Mouse (Mus musculus) adrenal gland, adult 8-10 months (tissue): ENCODE measurements around the gene Ankrd10. TPM values are rescaled to one million over a fixed set of nuclear protein-coding genes. Genes with fewer than 3 reads are reported as not detected.
A peak's percentile ranks its signal among the peaks of the same experiment; 100 is the strongest.
"Not testable (repeated sequence)": the region's sequence is repeated elsewhere in the genome, so short reads cannot be mapped to it uniquely, and the experiment has no call there.

ENCODE experiments used
- DNase-seq: peaks from one replicate; pipeline ENCODE4 v3.0.0; 2022
- total RNA-seq, 4 experiments: library from RNA; stranded (reverse); gene quantifications; 2 replicates each; pipeline ENCODE4 v1.2.4; 2022

Ankrd10 gene
- total RNA-seq, result 10 to 100 TPM; 50.9 to 93.7 (median 66.6) TPM

DNA sequence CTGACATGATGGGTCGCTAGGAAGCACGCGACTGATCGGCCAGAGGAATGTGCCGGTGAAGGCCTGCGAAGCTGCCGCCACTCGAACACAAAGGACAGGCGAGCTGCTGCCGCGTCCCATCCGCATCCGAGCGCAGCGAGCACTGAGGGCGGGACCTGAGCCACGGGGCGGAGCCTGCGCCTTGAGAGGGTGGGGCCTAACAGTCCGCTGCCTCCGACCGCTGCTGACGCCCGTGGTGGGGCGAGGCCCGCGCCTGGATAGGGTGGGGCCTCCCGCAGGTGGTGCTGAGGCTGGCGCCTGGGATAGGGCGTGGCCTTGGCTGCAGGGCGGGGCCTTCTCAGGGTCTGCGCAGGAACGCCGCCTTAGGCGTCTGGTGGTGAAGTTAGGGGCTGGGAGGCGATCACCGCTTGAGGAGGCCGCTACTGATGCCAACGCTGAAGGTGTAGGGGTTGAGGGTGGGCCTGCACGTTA lies at the start of gene Ankrd10:
Gene Ankrd10 (minus strand): TSS at position 147 of the 471 bp plus-strand sequence.
- peak; percentile 97 for DNase-seq

DNA sequence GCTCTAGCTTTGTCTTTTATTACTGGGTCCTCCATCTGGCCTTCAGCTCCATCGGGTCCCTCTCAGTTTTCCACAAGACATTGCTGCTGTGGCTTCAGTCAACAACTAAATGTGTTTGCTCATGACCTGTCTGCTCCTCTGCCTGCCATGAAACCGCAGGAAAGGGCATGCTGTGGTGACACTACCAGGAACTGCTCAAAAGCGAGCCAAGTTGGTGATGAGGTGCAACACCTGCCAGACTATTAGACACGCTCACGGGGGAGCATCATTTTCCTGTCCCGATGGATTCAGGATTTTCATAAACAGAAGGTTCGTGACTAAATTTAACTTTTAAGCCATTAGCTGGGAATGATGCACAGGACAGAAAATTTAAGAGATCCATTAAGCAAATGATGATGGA lies 49.0 kb upstream of the Ankrd10 start:
- no peak for DNase-seq

DNA sequence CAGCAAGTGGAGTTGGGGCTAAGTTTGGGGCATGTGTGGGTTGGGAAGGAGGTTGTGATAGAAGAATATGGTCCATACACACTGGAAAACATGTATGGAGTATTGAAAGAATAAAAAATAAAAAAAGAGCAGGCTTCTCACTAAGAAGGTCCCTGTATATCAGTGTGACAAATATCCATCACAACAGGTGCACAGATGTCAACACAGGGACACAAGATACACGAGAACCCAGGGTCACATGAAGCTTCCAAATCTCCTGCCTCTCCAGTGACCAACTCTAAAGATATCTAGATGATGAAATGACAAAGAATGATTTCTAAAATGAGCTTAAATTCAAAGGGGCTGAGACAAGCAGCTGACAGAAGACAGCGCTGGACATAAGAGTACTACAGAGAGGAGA lies 32.8 kb upstream of the Ankrd10 start:
- no peak for DNase-seq

DNA sequence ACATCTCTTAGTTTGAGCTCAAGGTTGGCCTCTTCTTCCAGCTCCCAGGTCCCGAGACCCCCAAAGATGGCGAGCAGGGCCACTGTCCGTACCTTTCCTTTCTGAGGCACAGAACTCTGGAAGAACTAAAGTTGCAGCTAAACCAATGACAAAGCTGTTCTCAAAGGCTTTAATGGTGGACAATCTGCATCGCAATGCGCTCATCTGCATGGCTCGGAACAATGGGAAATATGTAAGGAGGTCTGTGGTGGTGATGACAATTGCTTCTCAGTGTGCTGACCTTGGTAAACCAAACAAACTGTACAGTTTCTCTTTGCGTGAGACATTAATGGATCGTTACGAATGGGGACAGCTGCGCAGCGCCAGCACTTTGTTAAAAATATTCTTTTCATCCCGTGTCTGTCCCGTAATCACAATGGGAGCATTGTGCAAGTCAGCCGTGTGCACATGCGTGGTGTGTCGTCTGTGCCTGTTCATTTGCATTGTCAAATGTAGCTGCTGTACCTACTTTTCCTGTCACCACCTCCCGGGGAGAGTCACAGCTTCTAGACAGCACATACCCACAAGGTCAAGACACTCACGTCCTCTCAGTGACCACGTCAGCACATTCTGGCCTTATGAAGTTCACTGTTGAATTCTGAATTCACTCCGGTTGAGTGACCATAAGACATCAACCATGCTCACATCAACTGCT lies 30.6 kb upstream of the Ankrd10 start:
- not testable (repeated sequence) for DNase-seq

DNA sequence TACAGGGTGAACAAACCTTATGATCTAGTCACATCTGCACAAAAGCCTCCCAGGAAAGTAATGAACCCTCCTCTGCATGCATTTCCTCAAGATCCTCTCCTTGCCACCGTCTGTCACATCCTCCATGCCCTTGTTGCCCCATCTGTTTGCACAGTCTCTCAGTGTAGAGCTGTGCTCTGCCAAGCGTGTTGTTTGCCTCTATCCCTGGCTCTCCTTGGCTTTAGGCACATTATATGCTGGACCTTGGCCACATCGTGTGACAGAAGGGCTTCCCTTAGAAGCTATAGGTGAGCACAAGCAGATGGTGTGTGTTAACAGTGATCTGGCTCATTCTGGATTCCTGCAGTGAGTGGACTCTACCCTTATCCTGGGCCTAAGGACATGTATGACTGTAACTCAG lies 26.4 kb upstream of the Ankrd10 start:
- DNase-seq, result no peak

DNA sequence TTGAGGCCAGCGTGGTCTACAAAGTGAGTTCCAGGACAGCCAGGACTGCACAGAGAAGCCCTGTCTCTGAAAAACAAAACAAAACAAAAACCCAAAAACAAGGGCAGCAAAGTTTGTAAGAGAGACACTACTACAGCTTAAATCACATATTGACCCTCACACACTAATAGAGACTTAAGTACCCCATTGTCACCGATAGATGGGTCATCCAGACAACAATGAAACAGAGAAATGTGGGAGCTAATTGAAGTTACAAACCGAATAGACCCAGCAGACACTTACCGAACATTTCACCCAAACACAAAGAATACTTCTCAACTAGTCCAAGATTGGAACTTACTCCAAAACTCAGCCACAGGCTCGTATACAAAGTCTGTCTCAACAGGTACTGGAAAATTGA lies 14.5 kb upstream of the Ankrd10 start:
- no peak for DNase-seq

DNA sequence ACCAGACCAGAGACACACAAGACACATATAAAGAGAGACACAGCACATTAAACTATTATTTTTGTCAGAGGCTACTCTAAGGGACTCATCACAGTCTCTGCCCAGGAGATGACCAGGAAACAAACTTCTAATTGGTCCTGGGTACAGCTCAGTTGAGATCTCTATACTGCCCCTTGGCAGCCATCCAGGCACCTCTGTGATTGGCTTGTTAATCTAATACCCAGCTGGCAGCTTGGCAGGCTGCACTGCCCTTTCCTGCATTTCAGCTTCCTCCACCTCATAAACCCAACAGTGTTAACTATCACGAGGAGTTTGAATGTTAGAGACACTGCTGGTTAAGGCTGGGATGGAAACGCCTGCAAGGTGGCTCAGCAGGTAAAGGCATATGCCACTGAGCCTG lies 7.6 kb upstream of the Ankrd10 start:
- no peak for DNase-seq

DNA sequence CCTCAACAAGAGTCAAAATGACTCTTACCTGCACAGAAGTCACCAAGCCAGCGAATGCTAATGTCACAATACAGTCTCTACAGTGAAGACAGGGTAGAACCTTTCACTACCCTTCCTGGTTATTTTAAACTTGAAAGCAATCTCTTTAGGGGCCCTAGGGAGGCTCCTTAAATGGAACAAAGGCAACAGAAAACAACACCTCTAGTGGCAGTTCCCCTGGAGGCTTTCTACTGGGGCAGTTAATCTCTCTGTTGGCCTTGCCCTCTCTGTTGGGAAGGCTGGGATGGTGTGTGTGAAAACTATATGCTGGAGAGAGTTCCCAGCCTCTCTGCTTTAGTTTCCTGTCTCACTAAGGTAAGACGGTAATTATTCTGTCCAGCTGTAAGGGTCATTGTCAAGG lies 5.0 kb upstream of the Ankrd10 start:
- no peak for DNase-seq

DNA sequence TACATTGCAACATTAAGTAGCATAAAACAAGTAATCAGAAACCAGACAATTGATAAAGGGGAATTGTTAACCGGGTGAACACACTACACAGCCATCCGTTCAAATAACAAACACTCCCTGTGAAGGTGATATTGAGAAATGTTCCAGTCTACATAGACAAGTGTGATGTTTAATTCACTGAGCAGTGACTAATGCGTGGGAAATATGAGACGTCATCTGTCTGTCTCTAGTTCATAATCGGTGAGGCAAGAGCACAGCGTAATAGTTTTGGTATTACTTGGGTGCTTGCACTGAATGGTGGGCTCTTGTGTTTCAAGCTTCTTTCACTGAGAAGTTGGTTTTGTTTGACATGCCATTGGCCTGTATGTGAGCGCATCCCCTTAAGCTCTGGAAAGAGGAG lies 2.0 kb upstream of the Ankrd10 start:
- no peak for DNase-seq

DNA sequence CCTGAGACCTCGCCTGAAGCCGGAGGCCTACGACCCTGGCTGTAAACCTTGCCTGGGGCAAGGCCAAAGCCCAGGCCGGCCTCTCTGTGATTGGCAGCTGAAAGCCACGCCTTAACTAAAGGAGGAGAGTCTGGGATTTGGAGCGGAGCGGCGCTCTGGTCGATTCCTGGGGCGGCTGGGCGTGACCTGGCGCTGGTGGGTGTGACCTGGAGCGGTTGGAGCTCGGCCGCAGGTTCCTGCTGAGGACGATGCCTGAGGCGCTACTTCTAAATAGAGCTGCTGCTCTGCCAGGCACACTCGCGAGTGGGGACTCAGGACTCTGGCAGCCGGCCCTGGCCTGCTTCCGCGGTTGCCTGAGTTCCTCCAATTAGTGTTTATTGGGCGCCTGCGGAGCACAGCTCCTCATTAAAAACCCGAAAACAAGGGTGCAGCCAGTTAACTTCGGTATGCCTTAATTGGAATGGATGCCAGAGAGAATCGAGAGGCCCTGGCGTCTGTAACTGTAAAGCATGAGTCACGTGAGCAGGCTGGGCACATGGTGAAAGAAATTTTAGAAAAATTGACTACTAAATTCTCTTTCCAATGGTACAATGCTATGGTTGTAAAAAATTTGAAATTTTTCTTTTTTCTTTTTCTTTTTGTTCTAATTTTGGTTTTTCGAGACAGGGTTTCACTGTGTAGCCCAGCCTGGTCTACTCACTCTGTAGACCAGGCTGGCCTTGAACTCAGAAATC lies 934 bp upstream of the Ankrd10 start:
- peak; percentile 87 for DNase-seq

DNA sequence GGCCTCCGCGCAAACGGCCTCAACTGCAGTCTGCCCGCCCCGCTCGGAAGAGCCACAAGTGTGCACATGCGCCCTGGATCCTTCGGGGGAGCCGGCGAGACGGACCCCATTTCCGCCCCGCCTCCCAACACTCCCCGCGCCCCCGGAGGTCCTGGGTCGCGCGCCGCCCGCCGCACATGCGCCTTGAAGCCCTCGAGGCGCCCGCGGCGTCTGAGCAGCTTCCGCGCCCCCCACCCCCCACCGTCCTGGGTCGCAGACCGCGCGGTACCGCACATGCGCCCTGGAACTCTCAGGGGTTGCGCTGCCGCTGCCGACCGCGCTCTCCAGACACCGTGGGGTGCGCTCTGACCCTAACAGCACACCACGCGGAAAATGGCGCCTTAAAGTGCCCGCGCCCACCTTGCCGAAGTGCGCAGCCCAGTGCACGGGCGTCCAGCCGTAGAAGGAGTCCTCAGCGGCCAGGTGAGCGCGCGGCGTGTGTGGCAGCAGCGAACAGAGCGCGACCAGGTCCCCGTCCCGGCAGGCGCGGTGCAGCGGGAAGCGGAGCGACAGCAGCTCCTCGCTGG lies 462 bp downstream of the Ankrd10 start:
- DNase-seq, result peak; percentile 82

DNA sequence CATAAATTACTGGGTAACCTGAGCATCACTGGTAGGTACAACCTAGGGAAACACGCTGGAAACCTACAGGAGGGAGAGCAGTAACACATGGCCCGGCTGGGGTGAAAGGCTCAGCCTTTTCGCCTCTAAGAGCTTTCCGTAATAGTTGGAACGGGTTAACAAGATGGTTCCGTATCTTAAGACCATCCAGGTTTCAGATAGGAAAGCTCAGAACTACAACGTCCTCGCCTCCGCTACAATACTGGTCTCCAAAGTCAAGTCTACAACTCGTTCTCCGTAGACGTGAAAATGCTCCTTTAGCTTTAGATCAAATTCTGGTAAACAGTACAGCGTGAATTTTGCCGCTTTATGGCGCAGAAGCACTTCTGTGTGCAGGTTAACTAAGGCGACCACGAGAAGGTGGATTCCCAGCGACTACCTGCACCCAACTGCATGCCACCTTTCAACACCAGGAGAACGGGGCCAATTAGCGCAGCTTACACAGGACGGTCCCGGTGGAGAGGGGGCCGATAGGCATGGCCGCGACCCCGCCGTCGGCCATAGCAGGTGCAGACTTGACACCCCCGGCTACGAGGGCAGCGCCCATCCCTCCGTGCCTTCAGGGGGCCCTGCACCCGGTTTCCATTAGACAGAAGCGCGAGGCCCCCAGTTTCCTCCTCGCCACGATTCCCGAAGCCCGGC lies 1.1 kb downstream of the Ankrd10 start:
- DNase-seq, result no peak

DNA sequence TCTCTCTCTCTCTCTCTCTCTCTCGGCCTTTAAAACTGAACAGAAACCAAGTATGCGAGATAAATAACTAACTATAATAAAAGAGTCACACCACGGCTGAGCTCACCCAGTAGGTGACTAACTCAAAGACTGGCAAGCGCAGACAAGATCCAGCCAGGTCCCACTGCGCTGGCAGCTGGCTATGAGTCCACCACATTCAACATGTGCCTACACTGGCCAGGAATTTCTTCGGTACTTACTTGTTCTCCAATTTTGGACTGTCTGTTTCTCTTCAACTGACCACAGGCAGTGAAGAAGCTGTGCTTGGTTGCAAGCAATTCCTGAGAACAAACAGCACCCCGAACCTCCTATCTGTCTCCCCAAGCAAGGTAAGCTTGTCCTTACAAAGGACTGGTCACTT lies 2.1 kb downstream of the Ankrd10 start:
- DNase-seq, result peak; percentile 43

DNA sequence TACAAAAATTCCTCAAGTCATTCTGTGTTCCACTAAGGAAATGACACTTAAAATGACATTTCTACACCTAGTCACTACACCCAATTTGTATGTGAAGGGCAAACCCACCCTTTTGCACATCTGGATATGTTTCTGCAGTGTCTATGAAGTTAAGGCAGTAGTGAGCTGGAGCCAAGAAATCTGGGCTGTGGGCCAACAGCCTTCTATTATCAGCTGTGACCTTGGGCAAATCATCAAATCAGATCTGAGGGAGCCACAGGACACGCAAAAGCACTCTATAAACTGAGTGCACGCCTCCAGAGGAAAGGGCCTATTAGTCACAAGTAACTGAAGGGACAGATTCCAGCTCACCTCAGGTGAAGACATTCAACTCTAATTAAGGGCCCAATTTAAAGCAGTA lies 3.2 kb downstream of the Ankrd10 start:
- peak; percentile 91 for DNase-seq

DNA sequence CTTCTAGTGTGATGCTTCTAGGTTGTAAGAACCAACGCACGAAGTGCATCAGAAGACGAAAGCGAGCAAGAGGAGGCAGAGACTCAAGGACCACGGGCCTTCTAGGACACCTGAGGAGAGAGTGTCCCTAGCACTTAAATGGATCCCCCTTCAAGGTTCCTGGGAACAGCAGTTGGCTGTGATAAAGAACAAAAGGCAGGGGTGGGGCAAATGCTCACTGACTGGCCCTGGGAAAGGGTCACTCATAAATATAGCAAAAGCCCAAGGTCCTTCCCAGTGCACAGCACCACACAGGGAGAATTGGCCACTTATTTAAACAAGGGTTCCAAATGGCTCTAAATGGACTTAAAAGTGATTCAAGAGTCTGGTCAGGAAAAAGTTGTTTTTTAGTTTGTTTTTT lies 6.4 kb downstream of the Ankrd10 start:
- peak; percentile 52 for DNase-seq

DNA sequence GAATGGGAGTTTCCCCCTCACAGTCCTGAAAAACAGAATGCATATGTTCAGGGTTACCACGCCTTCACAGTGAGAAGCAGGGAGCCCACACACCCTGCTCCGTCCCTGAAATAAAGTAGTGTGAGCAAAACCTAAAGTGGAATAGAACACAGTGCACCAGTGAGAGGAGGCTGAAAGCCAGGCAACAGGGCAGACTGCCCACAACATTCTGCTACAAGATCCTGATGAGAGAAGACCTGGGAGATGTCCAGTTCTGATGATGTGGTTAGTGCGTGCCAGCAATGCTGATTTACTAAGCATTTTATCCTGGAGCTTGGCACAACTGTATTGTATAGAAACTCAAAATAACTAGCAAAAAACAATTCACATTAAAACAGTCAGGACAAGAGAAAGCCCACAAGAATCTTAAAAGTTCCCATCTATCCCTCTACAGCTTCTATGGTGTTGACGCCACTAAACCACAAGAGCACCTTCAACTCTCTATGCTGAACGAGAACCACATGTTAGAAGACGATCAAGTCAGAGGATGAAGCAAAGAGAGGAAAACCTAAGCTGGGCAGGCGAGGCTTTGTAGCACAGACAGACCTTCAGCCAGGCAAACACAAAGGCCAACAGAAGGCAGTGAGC lies 6.9 kb downstream of the Ankrd10 start:
- DNase-seq, result no peak

DNA sequence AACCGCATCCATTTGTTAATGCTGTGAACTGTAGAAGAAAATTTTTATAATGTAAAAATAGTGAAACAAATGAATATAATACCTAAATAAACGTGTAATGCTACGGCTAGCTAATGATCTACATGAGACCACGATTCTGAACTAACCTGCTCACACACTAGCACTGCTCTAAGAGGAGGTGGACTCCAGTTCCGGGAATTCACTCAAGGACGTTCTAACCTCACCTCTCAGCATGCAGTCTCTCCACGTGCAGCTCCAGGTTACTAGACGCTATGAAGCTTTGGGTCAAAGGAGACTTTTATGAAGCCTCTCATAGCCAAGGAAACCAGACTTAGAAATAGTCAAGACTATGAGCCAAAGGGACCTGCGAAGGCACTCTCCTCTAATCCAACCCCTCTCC lies 7.8 kb downstream of the Ankrd10 start:
- no peak for DNase-seq

DNA sequence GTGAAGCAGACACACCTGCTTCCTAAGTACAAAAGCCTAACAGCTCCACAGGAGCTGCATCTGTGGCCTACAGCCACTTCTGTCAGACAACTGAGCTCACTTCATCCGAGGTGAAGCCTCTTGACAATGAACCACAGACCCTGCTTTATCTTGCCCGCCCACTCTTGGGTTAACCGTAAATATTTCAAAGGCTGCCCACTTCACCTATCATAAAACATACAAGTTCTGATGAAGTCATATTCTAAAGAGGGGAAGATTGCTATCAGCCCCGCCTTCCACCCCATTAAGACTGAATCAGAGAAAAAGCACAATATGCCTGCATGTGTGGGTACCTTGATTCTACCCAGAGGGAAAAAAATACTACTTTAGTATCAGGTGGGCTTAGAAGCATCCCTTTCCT lies 10.5 kb downstream of the Ankrd10 start:
- DNase-seq, result no peak

DNA sequence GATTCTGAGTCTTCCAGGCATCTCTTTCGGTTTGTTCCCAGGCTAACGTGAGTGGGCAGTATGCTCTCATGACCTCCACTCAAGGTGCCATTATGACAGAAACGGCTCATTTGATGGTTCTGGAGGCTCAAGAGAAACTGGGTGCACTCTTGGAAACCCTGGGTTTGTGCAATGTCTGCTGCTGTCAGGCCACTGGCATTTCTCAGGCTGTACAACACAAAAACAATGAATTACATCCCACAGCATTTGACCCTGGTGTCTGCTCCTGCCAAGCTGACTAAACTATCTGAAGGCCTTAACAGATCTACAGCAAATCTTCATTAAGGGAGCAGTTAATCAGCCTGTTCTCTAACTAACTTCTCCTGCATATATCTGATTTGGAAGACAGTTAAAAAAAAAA lies 16.5 kb downstream of the Ankrd10 start:
- DNase-seq, result peak; percentile 21

DNA sequence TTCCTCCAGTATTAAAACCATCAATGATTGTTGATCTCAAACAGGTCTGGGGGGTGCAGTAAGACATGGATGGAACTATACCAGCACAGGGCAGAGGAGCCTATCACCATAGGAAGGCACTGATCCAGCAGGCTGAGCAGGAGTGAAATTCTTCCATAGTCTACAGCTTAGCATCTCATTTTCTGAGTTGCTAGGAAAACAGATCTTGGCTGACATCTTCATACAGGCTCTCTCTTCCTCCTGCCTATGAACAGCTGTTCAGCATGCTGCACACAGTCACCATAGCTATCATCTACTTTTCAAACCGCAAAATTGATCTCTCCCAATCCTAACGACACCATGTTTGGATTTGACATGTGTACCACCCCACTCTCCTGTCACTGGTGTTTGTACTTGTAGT lies 17.5 kb downstream of the Ankrd10 start:
- DNase-seq, result no peak

DNA sequence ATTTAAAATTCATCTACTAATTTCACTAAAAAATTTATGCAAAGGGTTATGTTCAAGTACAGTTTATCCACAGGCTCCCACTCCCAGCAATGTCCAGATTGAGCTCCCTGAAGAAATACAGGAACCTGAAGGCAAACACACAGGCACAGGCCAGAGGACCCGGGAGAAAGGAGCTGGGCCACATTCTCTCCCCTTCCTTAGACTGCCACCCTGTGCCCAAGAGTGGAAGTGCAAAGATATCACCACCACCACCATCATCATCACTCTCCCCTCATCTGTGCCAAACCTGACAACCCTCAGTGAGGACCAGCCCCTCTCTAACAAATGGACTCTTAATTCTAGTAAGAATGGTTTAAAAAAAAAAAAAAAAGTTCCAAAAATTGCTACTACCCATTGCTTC lies 19.3 kb downstream of the Ankrd10 start:
- no peak for DNase-seq

DNA sequence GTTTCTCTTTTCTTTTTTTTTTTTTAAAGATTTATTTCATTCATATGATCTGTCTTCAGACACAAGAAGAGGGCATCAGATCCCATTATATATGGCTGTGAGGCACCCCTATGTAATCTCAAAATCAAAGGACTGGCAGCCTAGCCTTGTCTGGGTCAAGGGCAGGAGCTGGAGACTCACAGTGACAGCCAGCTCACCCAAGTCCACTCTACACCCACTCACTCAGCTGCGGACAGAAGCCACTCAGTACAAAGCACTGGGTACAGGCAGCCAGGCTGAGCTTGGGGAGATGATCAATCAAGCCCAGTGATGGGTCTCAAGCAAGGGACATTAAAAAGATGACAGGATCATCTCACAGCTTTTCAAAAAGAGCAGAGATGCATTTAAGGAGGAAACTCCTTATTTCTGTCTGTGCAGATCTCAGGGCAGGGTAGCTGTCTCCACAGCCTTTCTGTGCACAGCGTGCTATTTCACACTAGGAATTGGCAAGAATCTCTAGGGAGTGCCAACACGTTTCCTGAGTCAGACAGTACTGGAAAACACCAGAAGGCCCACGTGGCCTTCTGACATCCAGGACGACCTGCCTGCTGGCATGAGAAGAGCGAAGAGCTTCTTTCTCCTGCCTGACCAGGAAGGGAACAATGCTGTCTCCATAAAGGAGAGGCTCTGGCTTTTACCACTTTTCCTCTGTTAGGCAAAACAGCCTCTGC lies 21.3 kb downstream of the Ankrd10 start:
- DNase-seq, result peak; percentile 26
